Mouse (Mus musculus): ENCODE data around the gene Gm2035.
"Not testable (repeated sequence)": the region's sequence is repeated elsewhere in the genome, so short reads cannot be mapped to it uniquely, and the experiment has no call there.

Gm2035 gene

GRCm38 (mm10) chr12:87919721-87920120 lies at the start of gene Gm2035:
Gm2035 (minus strand) TSS chr12:87919857.
- DNase-seq: not testable (repeated sequence)

- DNase-seq: not testable (repeated sequence)
Measured at GRCm38 (mm10) chr12:87953780-87954179, 34.1 kb upstream of the Gm2035 start, which contains the start of gene Gm2042. Gm2042 (plus strand) TSS chr12:87954080.

DNA sequence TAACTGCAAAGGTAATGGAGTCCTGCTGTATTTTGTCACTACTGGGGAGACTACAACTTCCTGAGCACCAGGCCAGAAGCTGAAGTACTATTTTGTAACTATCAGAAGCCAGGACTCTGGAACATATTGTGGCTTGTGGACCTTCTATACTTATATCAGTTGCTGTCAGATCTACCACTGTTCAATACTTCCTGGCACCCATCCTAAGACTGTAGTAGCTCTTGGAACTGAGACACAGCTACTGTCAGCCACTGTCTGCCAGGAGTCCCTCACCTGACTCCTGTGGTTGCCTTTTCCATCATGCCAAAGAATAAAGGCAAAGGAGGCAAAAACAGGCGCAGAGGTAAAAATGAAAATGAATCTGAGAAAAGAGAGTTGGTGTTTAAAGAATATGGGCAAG lies 24.6 kb downstream of the Gm2035 start, which contains the start of gene Gm2022:
Gene Gm2022 (plus strand): TSS at position 301 of the 400 bp plus-strand sequence.
- not testable (repeated sequence) for DNase-seq

GRCm38 (mm10) chr12:87873772-87874171 lies 45.9 kb downstream of the Gm2035 start, which contains the start of gene Gm2016:
Gm2016 (plus strand) TSS chr12:87874072.
- not testable (repeated sequence) for DNase-seq

Measured in kidney, adult 11 months (tissue).